9 mouse cellular contexts compared by ENCODE assay signal in genomic region chr7:120826408-120826807, GRCm38 (mm10). TPM values are rescaled to one million over a fixed set of nuclear protein-coding genes. Genes with fewer than 3 reads are reported as not detected.
DNase-seq lines count a peak whose midpoint lies in the region; ATAC-seq lines count a peak whose summit lies in the region.
"Had no signal": no experiment of that assay in that cellular context is flagged by ENCODE, and none has a peak within 500 bp of the region (broad histone marks: within the 10 kb centered on the region; RNA-seq: fewer than 3 reads in every experiment).

No protein-coding gene starts in this region.

- 22% methylated on average over 3 of the region's 3 CpGs for WGBS in forebrain, embryonic 11.5 days
- WGBS in forebrain, embryonic 12.5 days = 18% methylated on average over 3 of the region's 3 CpGs
- WGBS in midbrain, embryonic 10.5 days = 15% methylated on average over 3 of the region's 3 CpGs
- 14% methylated on average over 3 of the region's 3 CpGs for WGBS in midbrain, embryonic 13.5 days
- WGBS in limb, embryonic 10.5 days = 16% methylated on average over 3 of the region's 3 CpGs

- H3K27me3 ChIP-seq in forebrain, embryonic 11.5 days (ENCODE audit: control insufficient read depth, insufficient read depth, low read length) = peaks cover 15% of the 10 kb centered on the region
- peaks cover 31% of the 10 kb centered on the region for H3K27me3 ChIP-seq in forebrain, embryonic 12.5 days
- peaks cover 37% of the 10 kb centered on the region for H3K27me3 ChIP-seq in midbrain, embryonic 10.5 days (ENCODE audit: low read depth, poor library complexity, severe bottlenecking)
- peaks cover 30% of the 10 kb centered on the region for H3K27me3 ChIP-seq in midbrain, embryonic 13.5 days
- H3K27me3 ChIP-seq in limb, embryonic 10.5 days (ENCODE audit: low read depth, poor library complexity, severe bottlenecking) = peaks cover 35% of the 10 kb centered on the region
- no peaks in the 10 kb centered on the region for H3K27me3 ChIP-seq in splenic B cell, adult 2 months (ENCODE audit: control insufficient read depth, insufficient read depth, low read length, poor library complexity, severe bottlenecking)

- H3K4me2 ChIP-seq in forebrain, embryonic 11.5 days (ENCODE audit: low read depth, low read length, severe bottlenecking) = no peak overlapping the region
- no peak overlapping the region for H3K4me2 ChIP-seq in forebrain, embryonic 12.5 days
- no peak overlapping the region for H3K4me2 ChIP-seq in midbrain, embryonic 13.5 days (replicated peaks)
- H3K4me2 ChIP-seq: heart, embryonic 13.5 days had no signal

- no peaks in the 10 kb centered on the region for H3K36me3 ChIP-seq in forebrain, embryonic 11.5 days (ENCODE audit: control insufficient read depth, insufficient read depth, low read length)
- no peaks in the 10 kb centered on the region for H3K36me3 ChIP-seq in forebrain, embryonic 12.5 days (replicated peaks)
- no peaks in the 10 kb centered on the region for H3K36me3 ChIP-seq in midbrain, embryonic 10.5 days
- H3K36me3 ChIP-seq in midbrain, embryonic 13.5 days = no peaks in the 10 kb centered on the region
- H3K36me3 ChIP-seq in limb, embryonic 10.5 days = no peaks in the 10 kb centered on the region
- no peaks in the 10 kb centered on the region for H3K36me3 ChIP-seq in splenic B cell, adult 2 months (ENCODE audit: control insufficient read depth, insufficient read depth, low read length, poor library complexity, severe bottlenecking)
- H3K36me3 ChIP-seq: heart, embryonic 13.5 days had no signal

- H3K4me3 ChIP-seq in forebrain, embryonic 11.5 days (ENCODE audit: low read depth, low read length) = no peak overlapping the region
- H3K4me3 ChIP-seq in forebrain, embryonic 12.5 days (replicated peaks) = no peak overlapping the region
- no peak overlapping the region for H3K4me3 ChIP-seq in midbrain, embryonic 10.5 days
- no peak overlapping the region for H3K4me3 ChIP-seq in midbrain, embryonic 13.5 days (replicated peaks)
- no peak overlapping the region for H3K4me3 ChIP-seq in limb, embryonic 10.5 days
- H3K4me3 ChIP-seq: heart, embryonic 13.5 days had no signal

- ATAC-seq in forebrain, embryonic 11.5 days (replicated peaks; ENCODE audit: low FRiP score) = no peak
- ATAC-seq in forebrain, embryonic 12.5 days (ENCODE audit: low FRiP score) = no peak
- ATAC-seq in midbrain, embryonic 13.5 days = no peak
- ATAC-seq in cerebellum, adult (ENCODE audit: insufficient number of reproducible peaks, low FRiP score, low TSS enrichment) = no peak

- H3K9ac ChIP-seq in forebrain, embryonic 11.5 days (ENCODE audit: low read length) = no peak overlapping the region
- no peak overlapping the region for H3K9ac ChIP-seq in forebrain, embryonic 12.5 days
- H3K9ac ChIP-seq in midbrain, embryonic 13.5 days (replicated peaks) = no peak overlapping the region
- H3K9ac ChIP-seq: heart, embryonic 13.5 days had no signal

- no peaks in the 10 kb centered on the region; the same call in 1 of the 2 replicates for H3K4me1 ChIP-seq in forebrain, embryonic 11.5 days (replicated peaks; ENCODE audit: control insufficient read depth, insufficient read depth, low read length)
- peaks cover 13% of the 10 kb centered on the region for H3K4me1 ChIP-seq in forebrain, embryonic 12.5 days
- peaks cover 12% of the 10 kb centered on the region for H3K4me1 ChIP-seq in midbrain, embryonic 10.5 days
- H3K4me1 ChIP-seq in midbrain, embryonic 13.5 days (replicated peaks) = peaks cover 13% of the 10 kb centered on the region
- H3K4me1 ChIP-seq in limb, embryonic 10.5 days = peaks cover 14% of the 10 kb centered on the region

- no peak overlapping the region for H3K27ac ChIP-seq in forebrain, embryonic 11.5 days (ENCODE audit: low read depth, low read length)
- H3K27ac ChIP-seq in forebrain, embryonic 12.5 days = no peak overlapping the region
- H3K27ac ChIP-seq in midbrain, embryonic 10.5 days (replicated peaks) = no peak overlapping the region
- H3K27ac ChIP-seq in midbrain, embryonic 13.5 days = no peak overlapping the region
- H3K27ac ChIP-seq in limb, embryonic 10.5 days = no peak overlapping the region
- H3K27ac ChIP-seq: heart, embryonic 13.5 days had no signal

- peak; percentile 75 for DNase-seq in forebrain, embryonic 11.5 days (ENCODE audit: low spot score)
- peak; percentile 47 for DNase-seq in midbrain, embryonic 10.5 days (ENCODE audit: low spot score)
- peak; percentile 47 to 67 for DNase-seq in adrenal gland, postnatal 36 days
- DNase-seq in limb, embryonic 10.5 days (ENCODE audit: low spot score) = peak; percentile 55
- DNase-seq in splenic B cell, adult 2 months (ENCODE audit: low read depth, low spot score) = peak; percentile 50

- no peaks in the 10 kb centered on the region for H3K9me3 ChIP-seq in forebrain, embryonic 11.5 days (ENCODE audit: control insufficient read depth, low read length)
- H3K9me3 ChIP-seq in forebrain, embryonic 12.5 days = no peaks in the 10 kb centered on the region
- no peaks in the 10 kb centered on the region for H3K9me3 ChIP-seq in midbrain, embryonic 10.5 days (replicated peaks)
- no peaks in the 10 kb centered on the region for H3K9me3 ChIP-seq in midbrain, embryonic 13.5 days
- no peaks in the 10 kb centered on the region for H3K9me3 ChIP-seq in limb, embryonic 10.5 days (replicated peaks)
- H3K9me3 ChIP-seq: heart, embryonic 13.5 days had no signal

RNA-seq across cellular contexts. Expression of gene Gm5737, which starts 14.2 kb away (rescaled TPM):
- polyA plus RNA-seq in forebrain, embryonic 11.5 days (2014; fragmentation: Nextera tagmentation; extraction: Ambion mirVana) = not detected in 2 replicates
- polyA plus RNA-seq in forebrain, embryonic 12.5 days (2016; fragmentation: Nextera tagmentation; extraction: Ambion mirVana) = not detected in 2 replicates
- polyA plus RNA-seq in midbrain, embryonic 10.5 days (2016; fragmentation: Nextera tagmentation; extraction: Ambion mirVana) = not detected in 2 replicates
- polyA plus RNA-seq in midbrain, embryonic 13.5 days (2015; fragmentation: Nextera tagmentation; extraction: Ambion mirVana) = not detected in 2 replicates
- not detected for total RNA-seq in adrenal gland, postnatal 36 days (2021)
- not detected in 2 replicates for polyA plus RNA-seq in limb, embryonic 10.5 days (2016; fragmentation: Nextera tagmentation; extraction: Ambion mirVana)
- polyA plus RNA-seq: heart, embryonic 13.5 days had no signal

RNA-seq across cellular contexts. Expression of gene Eef2k, which starts 16.2 kb away (rescaled TPM):
- polyA plus RNA-seq in forebrain, embryonic 11.5 days (2014; fragmentation: Nextera tagmentation; extraction: Ambion mirVana) = 10.0 and 12.7 TPM in 2 replicates
- 20.6 and 21.3 TPM in 2 replicates for polyA plus RNA-seq in forebrain, embryonic 12.5 days (2016; fragmentation: Nextera tagmentation; extraction: Ambion mirVana)
- 24.0 and 26.1 TPM in 2 replicates for polyA plus RNA-seq in midbrain, embryonic 10.5 days (2016; fragmentation: Nextera tagmentation; extraction: Ambion mirVana)
- 23.9 and 26.4 TPM in 2 replicates for polyA plus RNA-seq in midbrain, embryonic 13.5 days (2015; fragmentation: Nextera tagmentation; extraction: Ambion mirVana)
- total RNA-seq in adrenal gland, postnatal 36 days (2021) = 10 to 100 TPM; 25.6 to 51.8 TPM
- polyA plus RNA-seq in limb, embryonic 10.5 days (2016; fragmentation: Nextera tagmentation; extraction: Ambion mirVana) = 21.3 and 23.5 TPM in 2 replicates
